Mouse (Mus musculus): Measurements from ENCODE around the gene Spx. TPM values are rescaled to one million over a fixed set of nuclear protein-coding genes. Genes with fewer than 3 reads are reported as not detected.

Spx gene
- total RNA-seq (2014; fragmentation: Nextera tagmentation) (not detected in 2 replicates), total RNA-seq (2017) (0.11 TPM in 1 of 2 replicates, not detected in the other), polyA plus RNA-seq (2012) (not detected in 2 replicates)

DNA sequence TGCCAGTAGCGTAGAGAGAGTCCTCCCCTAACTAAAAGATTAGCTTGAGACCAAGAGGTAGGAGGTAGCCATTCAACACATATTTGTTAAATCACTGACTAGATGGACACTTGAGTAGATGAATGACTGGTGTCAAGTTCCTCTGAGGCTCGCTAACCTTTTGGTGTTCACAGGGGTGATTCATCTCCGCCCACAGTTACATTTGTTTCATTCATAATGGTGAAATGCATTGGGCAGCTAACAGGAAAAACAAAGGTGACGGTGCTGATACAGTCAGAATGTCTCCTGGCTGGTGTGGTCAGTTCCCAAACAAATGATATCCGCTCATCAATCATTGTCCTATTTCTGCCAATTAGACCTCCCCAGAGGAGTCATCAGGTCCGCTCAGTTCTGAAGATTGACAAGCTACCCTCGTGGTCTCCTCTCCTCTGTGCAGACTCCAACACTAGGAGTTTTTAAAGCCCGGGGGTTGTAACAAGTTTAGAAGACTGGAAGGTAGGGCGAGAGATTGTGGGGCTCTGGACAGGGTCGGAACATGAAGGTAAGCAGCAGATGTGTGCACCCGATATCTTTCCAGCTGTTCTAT is at the start of gene Spx:
TSS of gene Spx (plus strand) at position 536 of the 586 bp plus-strand sequence.
- Histone ChIP-seq H3K36me3 (replicated peaks) (no peaks in the 10 kb centered on the region), H3K9me3 (replicated peaks) (no peaks in the 10 kb centered on the region), H3K27me3 (ENCODE audit: insufficient read depth, low read length) (peaks cover 35% of the 10 kb centered on the region), H3K4me3 (ENCODE audit: low read depth, low read length) (no peak within 1 kb of the TSS), H3K4me1 (ENCODE audit: insufficient read depth, low read depth, low read length) (0 out of 2 replicates have a peak, but pooled peaks cover 5% of the 10 kb centered on the region)
- TF ChIP-seq GATA2 (IDR thresholded peaks at IDR 0.05; ENCODE audit: borderline replicate concordance, low read depth, low read length), result no peak
- no peak for TF ChIP-seq POLR2AphosphoS5 (IDR thresholded peaks at IDR 0.05; ENCODE audit: insufficient replicate concordance, low read depth, low read length)
- no peak for TF ChIP-seq CTCF (IDR thresholded peaks at IDR 0.05; ENCODE audit: low read depth, low read length)
- TF ChIP-seq TAL1 (conservative IDR thresholded peaks at IDR 0.05; ENCODE audit: low read depth, low read length), result no peak
- TF ChIP-seq GATA1 (IDR thresholded peaks at IDR 0.05; ENCODE audit: borderline replicate concordance, low read length), result no peak
- DNase-seq (ENCODE audit: low spot score), result no peak
- ATAC-seq (ENCODE audit: extremely low read depth, insufficient number of reproducible peaks, low FRiP score, poor library complexity, severe bottlenecking), result no peak

DNA sequence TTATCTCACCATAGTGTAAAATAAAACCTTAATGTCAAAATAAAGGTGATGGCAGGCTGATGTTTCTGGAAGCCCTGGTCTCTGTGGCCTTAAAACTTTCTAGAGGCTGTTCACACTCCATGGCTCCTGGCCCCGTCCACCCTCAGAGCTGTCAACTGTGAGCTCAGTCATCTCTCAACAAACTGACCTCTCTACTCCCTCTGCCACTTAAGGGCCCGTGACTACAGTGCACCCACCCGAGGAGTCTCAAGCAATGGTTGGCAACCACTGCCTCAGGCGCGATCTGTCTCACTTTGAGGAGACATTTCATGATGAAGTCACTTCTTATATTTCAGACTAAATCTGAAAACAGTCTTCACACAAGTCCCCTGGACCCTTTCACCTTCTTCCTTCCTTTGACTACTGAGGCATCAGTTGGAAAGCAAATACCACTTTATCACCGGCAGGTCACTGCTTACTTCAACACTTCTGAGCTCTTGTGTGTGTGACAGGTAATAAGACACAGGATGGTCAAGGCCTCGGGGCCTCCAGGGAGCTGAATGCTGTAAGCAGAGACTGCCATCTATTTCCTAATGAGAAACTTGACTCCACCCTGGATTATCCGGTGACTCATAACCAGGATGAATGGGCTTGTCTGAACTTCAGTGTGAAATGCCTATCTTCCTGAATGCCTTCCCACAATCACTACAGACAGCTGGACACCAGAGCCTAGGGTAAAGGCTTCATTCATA is 47.3 kb upstream of the Spx start:
- Histone ChIP-seq H3K36me3 (replicated peaks) (peaks cover 90% of the 10 kb centered on the region), H3K9me3 (replicated peaks) (no peaks in the 10 kb centered on the region), H3K27me3 (ENCODE audit: insufficient read depth, low read length) (no peaks in the 10 kb centered on the region), H3K4me1 (ENCODE audit: insufficient read depth, low read depth, low read length) (no peaks in the 10 kb centered on the region), H3K4me3 (ENCODE audit: low read depth, low read length) (no peak overlapping the region)
- no peak for TF ChIP-seq GATA2 (IDR thresholded peaks at IDR 0.05; ENCODE audit: borderline replicate concordance, low read depth, low read length)
- no peak for TF ChIP-seq CTCF (IDR thresholded peaks at IDR 0.05; ENCODE audit: low read depth, low read length)
- no peak for TF ChIP-seq POLR2AphosphoS5 (IDR thresholded peaks at IDR 0.05; ENCODE audit: insufficient replicate concordance, low read depth, low read length)
- TF ChIP-seq GATA1 (IDR thresholded peaks at IDR 0.05; ENCODE audit: borderline replicate concordance, low read length), result no peak
- TF ChIP-seq TAL1 (conservative IDR thresholded peaks at IDR 0.05; ENCODE audit: low read depth, low read length), result no peak
- ATAC-seq (ENCODE audit: extremely low read depth, insufficient number of reproducible peaks, low FRiP score, poor library complexity, severe bottlenecking) (no peak), DNase-seq (ENCODE audit: low spot score) (no peak)

- ATAC-seq (ENCODE audit: extremely low read depth, insufficient number of reproducible peaks, low FRiP score, poor library complexity, severe bottlenecking), result no peak
- Histone ChIP-seq H3K4me3 (ENCODE audit: low read depth, low read length) (no peak overlapping the region), H3K4me1 (ENCODE audit: insufficient read depth, low read depth, low read length) (no peaks in the 10 kb centered on the region), H3K27me3 (ENCODE audit: insufficient read depth, low read length) (no peaks in the 10 kb centered on the region), H3K9me3 (replicated peaks) (no peaks in the 10 kb centered on the region), H3K36me3 (replicated peaks) (peaks cover 89% of the 10 kb centered on the region)
- TF ChIP-seq TAL1 (conservative IDR thresholded peaks at IDR 0.05; ENCODE audit: low read depth, low read length), result no peak
- TF ChIP-seq GATA1 (IDR thresholded peaks at IDR 0.05; ENCODE audit: borderline replicate concordance, low read length), result no peak
- TF ChIP-seq POLR2AphosphoS5 (IDR thresholded peaks at IDR 0.05; ENCODE audit: insufficient replicate concordance, low read depth, low read length), result no peak
- TF ChIP-seq GATA2 (IDR thresholded peaks at IDR 0.05; ENCODE audit: borderline replicate concordance, low read depth, low read length), result no peak
- TF ChIP-seq CTCF (IDR thresholded peaks at IDR 0.05; ENCODE audit: low read depth, low read length), result no peak
- no peak for DNase-seq (ENCODE audit: low spot score)
These were observed 46.7 kb upstream of the Spx start for GRCm38 (mm10) chr6:142366473-142367018.

DNA sequence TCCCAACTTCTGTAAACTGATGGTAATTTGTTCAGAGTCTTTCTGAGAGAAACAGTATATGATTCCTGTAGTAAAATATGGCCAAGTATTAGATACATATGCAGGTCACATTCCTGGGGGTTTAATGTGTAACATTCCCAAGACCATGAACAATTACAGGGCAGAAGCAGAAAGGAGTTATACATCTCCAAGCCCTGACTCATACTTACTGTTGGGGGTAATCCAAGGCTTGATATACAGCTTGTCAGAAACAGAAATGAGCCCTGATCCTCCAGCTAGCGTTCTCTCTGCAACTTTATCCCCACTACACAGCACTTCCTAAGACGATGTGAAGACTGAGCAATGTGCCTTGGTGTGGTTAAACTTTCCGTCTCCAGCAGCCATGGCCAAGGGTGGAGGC is 45.7 kb upstream of the Spx start:
- H3K9me3 ChIP-seq (replicated peaks), result no peaks in the 10 kb centered on the region
- no peak for ATAC-seq (ENCODE audit: extremely low read depth, insufficient number of reproducible peaks, low FRiP score, poor library complexity, severe bottlenecking)
- H3K36me3 ChIP-seq (replicated peaks), result peaks cover 89% of the 10 kb centered on the region
- DNase-seq (ENCODE audit: low spot score), result no peak
- H3K4me3 ChIP-seq (ENCODE audit: low read depth, low read length), result no peak overlapping the region
- no peaks in the 10 kb centered on the region for H3K4me1 ChIP-seq (ENCODE audit: insufficient read depth, low read depth, low read length)
- H3K27me3 ChIP-seq (ENCODE audit: insufficient read depth, low read length), result no peaks in the 10 kb centered on the region
- TF ChIP-seq CTCF (IDR thresholded peaks at IDR 0.05; ENCODE audit: low read depth, low read length), result no peak
- no peak for TF ChIP-seq GATA1 (IDR thresholded peaks at IDR 0.05; ENCODE audit: borderline replicate concordance, low read length)
- TF ChIP-seq GATA2 (IDR thresholded peaks at IDR 0.05; ENCODE audit: borderline replicate concordance, low read depth, low read length), result no peak
- no peak for TF ChIP-seq TAL1 (conservative IDR thresholded peaks at IDR 0.05; ENCODE audit: low read depth, low read length)
- TF ChIP-seq POLR2AphosphoS5 (IDR thresholded peaks at IDR 0.05; ENCODE audit: insufficient replicate concordance, low read depth, low read length), result no peak

- H3K36me3 ChIP-seq (replicated peaks), result peaks cover 92% of the 10 kb centered on the region
- no peak overlapping the region for H3K4me3 ChIP-seq (ENCODE audit: low read depth, low read length)
- H3K4me1 ChIP-seq (ENCODE audit: insufficient read depth, low read depth, low read length), result no peaks in the 10 kb centered on the region
- H3K27me3 ChIP-seq (ENCODE audit: insufficient read depth, low read length), result no peaks in the 10 kb centered on the region
- TF ChIP-seq TAL1 (conservative IDR thresholded peaks at IDR 0.05; ENCODE audit: low read depth, low read length) (no peak), CTCF (IDR thresholded peaks at IDR 0.05; ENCODE audit: low read depth, low read length) (no peak), GATA2 (IDR thresholded peaks at IDR 0.05; ENCODE audit: borderline replicate concordance, low read depth, low read length) (no peak), GATA1 (IDR thresholded peaks at IDR 0.05; ENCODE audit: borderline replicate concordance, low read length) (no peak), POLR2AphosphoS5 (IDR thresholded peaks at IDR 0.05; ENCODE audit: insufficient replicate concordance, low read depth, low read length) (no peak)
- no peak for DNase-seq (ENCODE audit: low spot score)
- H3K9me3 ChIP-seq (replicated peaks), result no peaks in the 10 kb centered on the region
- no peak for ATAC-seq (ENCODE audit: extremely low read depth, insufficient number of reproducible peaks, low FRiP score, poor library complexity, severe bottlenecking)
These were observed 43.7 kb upstream of the Spx start for GRCm38 (mm10) chr6:142369568-142369967.

DNA sequence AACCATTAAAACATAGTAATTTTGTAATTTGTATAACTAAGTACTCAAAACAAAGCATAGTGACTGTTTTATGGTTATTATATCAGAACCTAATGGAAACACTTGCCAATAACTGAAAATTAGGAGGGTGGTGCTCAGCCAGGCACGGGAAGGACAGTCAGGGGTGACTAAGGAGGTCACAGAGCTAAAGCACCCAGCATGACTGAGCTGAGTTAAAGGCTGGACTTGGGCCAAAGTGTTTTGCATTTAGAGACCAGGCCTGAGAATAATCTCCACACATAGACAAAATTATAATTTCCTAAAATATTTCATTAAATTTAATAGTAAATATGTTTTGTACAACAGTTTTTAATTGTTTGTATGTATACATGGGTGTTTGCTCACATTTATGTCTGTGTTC is 36.2 kb upstream of the Spx start:
- Histone ChIP-seq H3K9me3 (replicated peaks) (no peaks in the 10 kb centered on the region), H3K36me3 (replicated peaks) (peaks cover 90% of the 10 kb centered on the region), H3K4me1 (ENCODE audit: insufficient read depth, low read depth, low read length) (peaks cover 7% of the 10 kb centered on the region; the same call in 1 of the 2 replicates), H3K27me3 (ENCODE audit: insufficient read depth, low read length) (no peaks in the 10 kb centered on the region), H3K4me3 (ENCODE audit: low read depth, low read length) (no peak overlapping the region)
- TF ChIP-seq GATA2 (IDR thresholded peaks at IDR 0.05; ENCODE audit: borderline replicate concordance, low read depth, low read length) (no peak), GATA1 (IDR thresholded peaks at IDR 0.05; ENCODE audit: borderline replicate concordance, low read length) (no peak), POLR2AphosphoS5 (IDR thresholded peaks at IDR 0.05; ENCODE audit: insufficient replicate concordance, low read depth, low read length) (no peak), TAL1 (conservative IDR thresholded peaks at IDR 0.05; ENCODE audit: low read depth, low read length) (no peak), CTCF (IDR thresholded peaks at IDR 0.05; ENCODE audit: low read depth, low read length) (no peak)
- DNase-seq (ENCODE audit: low spot score) (no peak), ATAC-seq (ENCODE audit: extremely low read depth, insufficient number of reproducible peaks, low FRiP score, poor library complexity, severe bottlenecking) (no peak)

All from G1E (cell line).